Mouse (Mus musculus) urinary bladder, postnatal 14 days (tissue): ENCODE measurements around the gene Sars2.

Source experiments
- DNase-seq: peaks from one replicate; pipeline ENCODE4 v3.0.0; 2021; ENCODE audit warnings: low spot score

Sars2 gene

DNA sequence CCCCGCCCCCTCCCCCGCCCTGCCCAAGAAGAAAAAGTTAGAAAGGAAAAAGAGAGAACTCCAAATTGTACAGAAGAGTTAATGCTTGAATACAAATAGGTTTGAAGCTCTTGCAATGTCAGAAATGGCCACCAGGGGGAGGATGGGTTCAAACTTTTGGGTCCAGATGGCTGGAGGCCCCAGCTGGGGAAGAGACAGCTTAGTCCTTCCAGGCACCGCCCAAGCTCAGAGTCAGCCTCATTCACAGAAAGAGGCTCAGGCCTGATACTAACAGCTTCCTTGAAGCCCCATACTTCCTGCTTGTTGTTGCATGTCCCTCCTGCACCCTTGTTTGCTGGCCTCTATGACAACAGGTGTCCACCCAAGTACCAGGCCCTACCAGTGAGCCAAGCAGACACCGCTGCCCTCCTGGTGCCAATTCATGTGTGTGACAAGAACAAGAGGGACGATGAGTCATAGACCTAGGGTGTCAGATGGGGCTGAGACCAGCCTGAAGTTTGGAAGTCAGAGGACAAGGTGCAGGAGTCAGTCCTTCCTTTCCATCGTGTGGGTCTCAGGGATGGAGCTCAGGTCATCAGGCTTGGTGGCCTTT is 38.4 kb downstream of the Sars2 start:
- peak; percentile 92 for DNase-seq

- DNase-seq, result no peak
Observed at GRCm38 (mm10) chr7:28780857-28781256, 39.1 kb downstream of the Sars2 start.

DNA sequence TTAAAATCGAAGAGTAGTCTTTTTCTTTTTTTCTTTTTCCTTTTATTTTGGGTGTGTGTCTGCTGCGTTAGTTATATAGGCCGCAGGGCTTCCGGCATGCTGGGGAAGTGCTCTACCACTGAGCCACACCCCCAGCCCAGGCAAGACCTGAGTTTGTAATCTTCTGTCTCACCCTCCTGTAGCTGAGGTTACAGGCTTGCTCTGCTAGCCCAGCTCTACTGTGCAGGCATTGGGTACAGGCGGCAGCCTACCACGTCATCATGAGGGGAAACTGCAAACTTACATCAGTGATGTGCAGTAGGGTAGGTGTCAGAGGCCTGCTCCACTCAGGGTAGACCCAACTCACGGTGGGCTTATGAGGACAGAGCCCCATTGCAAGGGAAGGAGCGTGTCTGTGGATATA is 39.5 kb downstream of the Sars2 start:
- DNase-seq, result no peak

- DNase-seq, result no peak
Observed at GRCm38 (mm10) chr7:28785161-28785560, 43.4 kb downstream of the Sars2 start.

DNA sequence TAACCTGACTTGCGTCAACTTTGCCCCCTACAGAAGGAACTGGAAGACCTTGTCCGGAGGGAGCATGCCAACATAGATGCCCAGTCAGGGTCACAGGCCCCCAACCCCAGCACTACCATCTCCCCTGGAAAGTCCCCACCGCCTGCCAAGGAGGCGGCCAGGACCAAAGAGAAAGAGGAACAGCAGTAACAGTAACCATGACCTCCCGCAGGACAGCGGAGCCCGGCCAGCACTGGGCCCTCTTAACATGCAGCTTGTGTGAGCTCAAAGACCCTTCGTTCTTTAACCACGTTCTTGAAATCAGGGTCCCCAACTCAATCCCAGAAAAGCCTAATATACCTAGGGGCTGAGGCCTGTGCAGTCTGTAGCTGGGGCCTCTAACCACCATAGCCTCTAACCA is 46.1 kb downstream of the Sars2 start:
- no peak for DNase-seq

DNA sequence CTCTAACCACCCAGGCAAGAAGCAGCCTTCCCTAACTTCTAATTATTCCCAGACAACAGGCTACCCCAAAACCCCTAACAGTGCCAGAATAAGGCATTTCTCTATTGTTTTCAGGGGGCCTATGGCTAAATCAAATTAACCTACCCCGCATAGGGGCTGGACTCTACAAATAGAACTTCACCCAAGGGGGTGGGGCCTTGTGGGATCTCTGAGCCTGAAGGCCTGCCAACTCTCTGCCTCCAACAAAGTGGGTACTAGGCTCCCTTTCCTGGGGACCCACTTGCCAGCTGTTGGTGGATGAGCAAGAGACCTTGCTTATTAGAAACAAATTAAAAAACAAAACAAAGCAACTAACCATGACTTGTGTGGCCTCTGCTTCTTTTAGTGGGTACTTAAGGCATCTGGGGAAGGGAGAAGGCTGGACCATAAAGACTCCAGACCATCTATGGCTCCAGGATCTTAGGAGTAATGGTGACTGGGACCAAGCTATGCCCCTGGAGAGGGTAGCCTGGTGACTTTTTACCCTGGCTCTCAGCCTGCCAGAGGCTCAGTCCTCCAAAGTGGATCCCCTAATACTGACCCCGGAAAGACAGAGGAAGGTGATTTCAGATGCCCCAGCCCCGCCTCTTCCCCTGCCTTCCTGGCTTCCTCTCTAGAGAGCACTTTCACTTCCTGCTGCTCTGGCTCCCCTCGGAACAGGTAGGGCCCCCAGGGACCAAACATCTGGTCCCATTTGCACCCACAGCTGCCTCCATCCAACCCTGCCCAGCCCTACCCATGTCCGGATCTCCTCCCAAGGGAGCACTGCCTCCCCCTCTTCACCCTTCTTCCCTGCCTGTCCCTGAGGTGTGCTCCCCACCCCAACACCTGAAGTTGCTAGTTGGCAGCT is 46.8 kb downstream of the Sars2 start, which contains the start of gene Rinl:
Gene Rinl, plus strand, starts transcription at position 663 of the 889 bp plus-strand sequence.
- DNase-seq, result no peak

DNA sequence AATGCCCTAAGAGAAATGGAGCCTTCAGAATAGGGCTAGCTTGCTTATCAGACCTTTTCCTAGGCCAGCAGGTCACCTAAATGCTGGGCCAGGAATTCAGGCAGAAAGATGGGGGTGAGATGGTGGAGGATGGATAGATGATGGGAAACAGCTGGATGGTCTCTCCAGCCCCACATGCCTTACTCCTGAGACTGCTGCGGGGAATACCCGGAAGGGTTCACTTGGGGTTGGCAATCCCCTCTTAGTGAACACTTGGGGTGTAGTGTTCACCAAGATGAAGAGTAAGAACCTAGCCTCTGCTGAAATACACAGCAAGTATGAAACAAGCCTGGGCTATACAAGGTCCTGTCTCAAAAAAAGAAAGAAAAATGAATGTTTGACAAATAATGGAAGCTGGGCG is 47.4 kb downstream of the Sars2 start:
- no peak for DNase-seq

GRCm38 (mm10) chr7:28790066-28790806 is 48.4 kb downstream of the Sars2 start:
- DNase-seq, result no peak

DNA sequence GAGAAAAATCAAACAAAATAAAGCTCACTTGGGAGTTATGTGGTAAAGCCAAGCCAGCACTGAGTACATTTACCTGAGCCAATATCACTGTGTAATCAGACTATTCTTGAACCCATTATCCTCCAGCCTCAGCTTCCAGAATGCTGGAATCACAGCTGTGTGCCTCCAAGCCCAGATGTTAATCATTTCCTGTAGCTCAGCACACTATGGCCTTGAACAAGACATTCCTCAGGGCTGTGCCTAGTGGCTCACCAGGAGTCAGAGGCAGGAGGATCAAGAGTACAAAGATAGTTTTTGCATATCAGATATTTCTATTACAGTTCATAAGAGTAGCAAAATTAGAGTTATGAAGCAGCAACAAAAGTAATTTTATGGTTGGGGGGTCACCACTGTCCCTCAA is 49.9 kb downstream of the Sars2 start:
- DNase-seq, result no peak

GRCm38 (mm10) chr7:28792391-28793185 is 50.8 kb downstream of the Sars2 start:
- DNase-seq, result no peak

DNA sequence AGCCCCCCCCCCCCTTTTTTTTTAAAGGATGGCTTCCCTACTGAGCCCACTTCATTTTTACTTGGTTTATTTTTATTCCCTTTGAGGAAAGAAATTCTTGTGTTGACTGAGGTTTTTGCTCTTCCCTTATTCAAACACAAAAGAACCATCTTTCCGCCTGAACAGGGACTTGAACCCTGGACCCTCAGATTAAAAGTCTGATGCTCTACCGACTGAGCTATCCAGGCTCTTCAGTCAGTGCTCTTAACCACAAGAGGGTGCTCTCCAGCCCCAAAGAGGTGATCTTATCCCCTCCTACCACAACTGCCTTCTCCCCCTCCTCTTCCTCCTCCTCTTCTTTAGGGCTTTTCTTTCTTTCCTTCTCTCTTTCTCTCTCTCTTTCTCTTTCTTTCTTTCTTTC is 52.0 kb downstream of the Sars2 start:
- no peak for DNase-seq

GRCm38 (mm10) chr7:28794496-28794895 is 52.7 kb downstream of the Sars2 start:
- DNase-seq, result no peak

- no peak for DNase-seq
Observed at GRCm38 (mm10) chr7:28795832-28796231, 54.0 kb downstream of the Sars2 start.

- peak; percentile 87 for DNase-seq
Observed at GRCm38 (mm10) chr7:28796562-28796975, 54.8 kb downstream of the Sars2 start.

GRCm38 (mm10) chr7:28799994-28800393 is 58.2 kb downstream of the Sars2 start:
- DNase-seq, result no peak

- no peak for DNase-seq
Observed at GRCm38 (mm10) chr7:28801451-28801850, 59.7 kb downstream of the Sars2 start.

GRCm38 (mm10) chr7:28801901-28802670 is 60.3 kb downstream of the Sars2 start:
- peak; percentile 88 for DNase-seq

DNA sequence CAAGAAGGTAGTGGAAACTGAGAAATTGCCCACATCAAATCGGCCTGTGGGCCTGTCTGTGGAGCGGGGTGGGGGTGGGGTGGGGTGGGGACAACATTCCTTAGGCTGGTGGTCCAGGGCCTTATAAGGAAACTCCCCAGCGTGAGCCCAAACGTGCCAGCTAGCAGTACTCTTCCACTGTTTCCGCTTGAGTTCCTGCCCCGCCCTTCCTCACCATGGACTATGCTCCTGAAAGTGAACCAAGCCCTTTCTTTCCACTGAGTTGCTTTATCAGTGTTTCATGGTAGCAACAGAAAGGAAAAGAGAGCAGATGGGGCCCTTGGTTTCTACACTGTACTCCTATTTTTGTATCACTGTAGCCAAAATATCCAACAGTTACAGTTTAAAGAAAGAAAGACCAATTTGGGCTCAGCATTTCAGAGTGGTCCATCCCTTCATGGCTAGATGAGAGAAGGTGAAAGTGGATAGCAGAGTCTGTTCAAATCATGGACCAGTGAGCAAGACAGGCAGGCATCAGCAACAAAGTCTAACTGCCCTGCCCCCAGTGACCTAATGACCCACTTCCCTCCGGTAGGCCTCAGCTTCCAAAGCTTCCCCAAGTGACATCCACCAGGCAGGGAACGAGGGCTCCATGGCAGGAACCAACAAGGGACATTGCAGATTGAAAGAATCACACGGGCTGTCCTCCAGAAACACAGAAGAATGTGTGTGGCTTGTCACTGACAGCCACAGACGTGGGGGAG is 61.2 kb downstream of the Sars2 start:
- DNase-seq, result peak; percentile 60
